In genomic region chr10:75822443-75822842, GRCm38 (mm10) we compare ENCODE assay signal across 23 mouse cellular contexts. TPM values are rescaled to one million over a fixed set of nuclear protein-coding genes. Genes with fewer than 3 reads are reported as not detected.
"Had no signal": no experiment of that assay in that cellular context is flagged by ENCODE, and none has a peak within 500 bp of the region (broad histone marks: within the 10 kb centered on the region; RNA-seq: fewer than 3 reads in every experiment).

Gene Gstt4, minus strand, starts transcription at chr10:75822543.

- DNase-seq: retina, postnatal 1 day; right cerebral cortex, adult 18-20 months; right cerebral cortex, postnatal 14 days; right cerebral cortex, postnatal 25 days; right cerebral cortex, postnatal 4 days; spleen, adult 18-20 months; thymus, adult 18-20 months; thymus, adult 2 months; thymus, postnatal 14 days; thymus, postnatal 25 days; thymus, postnatal 36 days; thymus, postnatal 4 days had no signal

- H3K36me3 ChIP-seq: neural tube, embryonic 12.5 days; neural tube, embryonic 13.5 days; neural tube, embryonic 15.5 days; stomach, embryonic 15.5 days had no signal

- H3K27ac ChIP-seq: neural tube, embryonic 12.5 days; neural tube, embryonic 13.5 days; neural tube, embryonic 15.5 days; stomach, embryonic 15.5 days; stomach, postnatal 0 days had no signal

- H3K4me1 ChIP-seq: neural tube, embryonic 12.5 days; neural tube, embryonic 13.5 days had no signal

- H3K27me3 ChIP-seq: neural tube, embryonic 12.5 days; neural tube, embryonic 13.5 days; neural tube, embryonic 15.5 days; stomach, embryonic 15.5 days had no signal

- H3K4me3 ChIP-seq: neural tube, embryonic 12.5 days; neural tube, embryonic 13.5 days; neural tube, embryonic 15.5 days; stomach, embryonic 15.5 days had no signal

RNA-seq across cellular contexts. Expression of gene Gstt4, which starts in this region (rescaled TPM):
- polyA plus RNA-seq: neural tube, embryonic 11.5 days; neural tube, embryonic 12.5 days; neural tube, embryonic 13.5 days; neural tube, embryonic 14.5 days; neural tube, embryonic 15.5 days; small intestine, adult 2 months; spleen, adult 2 months; stomach, embryonic 14.5 days; stomach, embryonic 15.5 days; stomach, embryonic 16.5 days; stomach, postnatal 0 days had no signal
